Mouse (Mus musculus) spleen, adult 2 months (tissue): ENCODE measurements around the gene Pdia3.
"Not testable (repeated sequence)": the region's sequence is repeated elsewhere in the genome, so short reads cannot be mapped to it uniquely, and the experiment has no call there.

ENCODE experiments used
- CTCF ChIP-seq: fragments of 200-500 bp; IDR thresholded peaks from 2 replicates; pipeline ENCODE4 v1.5.1; 2011; ENCODE audit warnings: mild to moderate bottlenecking, inconsistent platforms; ENCODE audit not compliant: insufficient read depth, insufficient read length, insufficient replicate concordance; ENCODE audit errors: extremely low read depth
- POLR2A ChIP-seq: fragments of 200-500 bp; IDR thresholded peaks from 2 replicates; pipeline ENCODE4 v1.6.1; 2011; ENCODE audit warnings: low read depth, low read length, inconsistent platforms

DNA sequence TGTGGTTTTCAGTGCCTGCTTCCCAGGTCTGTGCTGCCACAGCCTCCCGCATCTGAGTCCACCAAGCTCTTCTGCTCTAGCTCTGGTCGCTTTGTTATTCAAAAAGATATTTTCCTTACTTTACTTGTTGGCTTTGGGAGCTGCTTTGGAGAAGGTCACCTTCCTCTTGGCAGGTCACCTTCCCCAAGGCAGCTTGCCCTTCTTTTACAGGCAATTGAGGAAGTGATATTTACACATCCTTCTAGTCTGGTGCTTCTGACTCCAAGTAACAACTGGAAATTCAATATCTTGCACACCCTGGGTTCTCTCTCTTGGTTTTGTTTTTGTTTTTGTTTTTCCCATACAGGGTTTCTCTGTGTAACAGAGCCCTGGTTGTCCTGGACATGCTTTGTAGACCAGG lies 70.8 kb downstream of the Pdia3 start:
- TF ChIP-seq POLR2A, CTCF: not testable (repeated sequence)
